Mouse (Mus musculus): Measurements from ENCODE around the gene Vdac1. TPM values are rescaled to one million over a fixed set of nuclear protein-coding genes. Genes with fewer than 3 reads are reported as not detected.

The Vdac1 gene
- polyA plus RNA-seq, 1 experiment from 2014 or later: 427 TPM

- WGBS: 88% methylated on average over 13 of the region's 13 CpGs
- Histone ChIP-seq H3K9ac (replicated peaks; ENCODE audit: low read length) (no peak overlapping the region), H3K27me3 (ENCODE audit: insufficient read depth, low read length) (no peaks in the 10 kb centered on the region), H3K9me3 (ENCODE audit: low read length) (no peaks in the 10 kb centered on the region), H3K27ac (ENCODE audit: low read length) (no peak overlapping the region; the same call in 1 of the 2 replicates), H3K36me3 (ENCODE audit: insufficient read depth, low read length) (no peaks in the 10 kb centered on the region), H3K4me3 (ENCODE audit: low read length) (no peak overlapping the region), H3K4me2 (replicated peaks; ENCODE audit: low read depth, low read length) (no peak overlapping the region), H3K4me1 (ENCODE audit: insufficient read depth, low read length) (peaks cover 20% of the 10 kb centered on the region)
- no peak for ATAC-seq (ENCODE audit: low FRiP score, low TSS enrichment)
Observed at GRCm38 (mm10) chr11:52333616-52334015, 27.0 kb upstream of the Vdac1 start.

GRCm38 (mm10) chr11:52335263-52335662, 25.4 kb upstream of the Vdac1 start:
- ATAC-seq (ENCODE audit: low FRiP score, low TSS enrichment): no peak
- no peak overlapping the region for H3K9ac ChIP-seq (replicated peaks; ENCODE audit: low read length)
- 84% methylated on average over 4 of the region's 4 CpGs for WGBS
- no peaks in the 10 kb centered on the region for H3K27me3 ChIP-seq (ENCODE audit: insufficient read depth, low read length)
- no peak overlapping the region for H3K4me3 ChIP-seq (ENCODE audit: low read length)
- no peaks in the 10 kb centered on the region for H3K9me3 ChIP-seq (ENCODE audit: low read length)
- H3K4me2 ChIP-seq (replicated peaks; ENCODE audit: low read depth, low read length): no peak overlapping the region
- no peak overlapping the region; the same call in 1 of the 2 replicates for H3K27ac ChIP-seq (ENCODE audit: low read length)
- H3K36me3 ChIP-seq (ENCODE audit: insufficient read depth, low read length): no peaks in the 10 kb centered on the region
- H3K4me1 ChIP-seq (ENCODE audit: insufficient read depth, low read length): peaks cover 20% of the 10 kb centered on the region

GRCm38 (mm10) chr11:52335924-52336323, 24.7 kb upstream of the Vdac1 start:
- Histone ChIP-seq H3K4me1 (ENCODE audit: insufficient read depth, low read length) (peaks cover 22% of the 10 kb centered on the region), H3K4me2 (replicated peaks; ENCODE audit: low read depth, low read length) (no peak overlapping the region), H3K9ac (replicated peaks; ENCODE audit: low read length) (no peak overlapping the region), H3K27ac (ENCODE audit: low read length) (peak overlapping the region; percentile 36), H3K4me3 (ENCODE audit: low read length) (no peak overlapping the region), H3K27me3 (ENCODE audit: insufficient read depth, low read length) (no peaks in the 10 kb centered on the region), H3K9me3 (ENCODE audit: low read length) (no peaks in the 10 kb centered on the region), H3K36me3 (ENCODE audit: insufficient read depth, low read length) (no peaks in the 10 kb centered on the region)
- WGBS: 46% methylated on average over 7 of the region's 7 CpGs
- no peak for ATAC-seq (ENCODE audit: low FRiP score, low TSS enrichment)

DNA sequence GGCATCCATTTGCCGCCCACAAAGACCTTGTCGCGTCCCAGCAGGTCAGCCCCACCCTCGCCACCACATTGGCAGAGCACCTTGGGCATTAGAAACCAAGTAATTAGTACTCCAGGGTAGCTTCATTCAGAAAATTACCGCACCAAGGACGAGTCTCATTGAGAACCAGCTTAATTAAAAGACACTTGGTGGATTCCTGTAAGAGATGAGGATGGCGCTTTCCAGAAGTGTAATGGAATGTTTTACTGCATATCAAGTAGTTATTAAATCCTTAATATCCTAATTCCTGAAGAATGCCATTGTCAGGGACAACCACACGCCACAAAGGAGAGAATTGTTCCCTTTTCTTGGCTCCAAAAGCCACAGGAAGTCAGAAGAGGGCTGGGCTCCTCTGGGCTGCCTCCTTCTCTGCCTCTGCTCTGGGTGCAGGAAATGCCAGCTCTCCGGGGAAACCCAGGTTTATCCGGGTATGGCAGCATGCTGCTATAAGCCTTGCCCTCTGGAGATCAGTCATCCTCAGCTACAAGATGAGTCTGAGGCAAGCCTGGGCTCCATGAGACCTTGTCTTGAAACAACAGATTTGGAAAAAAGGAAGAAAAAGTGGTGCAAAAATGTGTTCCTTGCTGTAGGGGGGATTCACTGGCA, 22.9 kb upstream of the Vdac1 start:
- H3K4me1 ChIP-seq (ENCODE audit: insufficient read depth, low read length): peaks cover 23% of the 10 kb centered on the region
- no peak for ATAC-seq (ENCODE audit: low FRiP score, low TSS enrichment)

DNA sequence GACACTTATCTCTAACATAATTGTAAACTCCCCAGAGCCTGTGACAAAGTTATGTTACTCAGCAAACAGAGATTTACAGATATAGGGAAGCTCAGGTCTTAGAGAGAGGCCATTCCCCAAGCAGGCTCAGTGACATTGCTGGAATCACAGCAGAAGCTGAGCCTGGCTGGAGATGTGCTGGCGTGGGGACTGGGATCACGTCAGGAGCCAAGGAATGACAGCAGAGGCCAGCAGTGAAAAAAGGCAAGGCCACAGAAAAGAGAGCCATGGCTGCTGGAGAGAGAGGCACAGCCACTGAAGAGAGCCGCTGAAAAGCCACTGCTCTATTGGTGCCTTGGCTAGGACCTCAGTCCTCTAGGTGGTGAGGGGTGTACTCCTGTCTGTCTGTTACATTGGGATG, 22.3 kb upstream of the Vdac1 start:
- H3K27ac ChIP-seq (ENCODE audit: low read length): no peak overlapping the region
- WGBS: 67% methylated on average over 3 of the region's 3 CpGs
- no peaks in the 10 kb centered on the region for H3K36me3 ChIP-seq (ENCODE audit: insufficient read depth, low read length)
- H3K9ac ChIP-seq (replicated peaks; ENCODE audit: low read length): no peak overlapping the region
- ATAC-seq (ENCODE audit: low FRiP score, low TSS enrichment): no peak
- no peaks in the 10 kb centered on the region for H3K9me3 ChIP-seq (ENCODE audit: low read length)
- H3K4me3 ChIP-seq (ENCODE audit: low read length): no peak overlapping the region
- H3K4me1 ChIP-seq (ENCODE audit: insufficient read depth, low read length): peaks cover 17% of the 10 kb centered on the region; the same call in 1 of the 2 replicates
- no peaks in the 10 kb centered on the region for H3K27me3 ChIP-seq (ENCODE audit: insufficient read depth, low read length)
- H3K4me2 ChIP-seq (replicated peaks; ENCODE audit: low read depth, low read length): no peak overlapping the region

More for the DNA sequence above, 22.9 kb upstream of the Vdac1 start:
- H3K9me3 ChIP-seq (ENCODE audit: low read length): no peaks in the 10 kb centered on the region
- WGBS: 69% methylated on average over 10 of the region's 10 CpGs
- H3K27ac ChIP-seq (ENCODE audit: low read length): no peak overlapping the region
- no peak overlapping the region for H3K4me3 ChIP-seq (ENCODE audit: low read length)
- no peaks in the 10 kb centered on the region for H3K36me3 ChIP-seq (ENCODE audit: insufficient read depth, low read length)
- H3K4me2 ChIP-seq (replicated peaks; ENCODE audit: low read depth, low read length): no peak overlapping the region
- no peak overlapping the region for H3K9ac ChIP-seq (replicated peaks; ENCODE audit: low read length)
- no peaks in the 10 kb centered on the region for H3K27me3 ChIP-seq (ENCODE audit: insufficient read depth, low read length)

DNA sequence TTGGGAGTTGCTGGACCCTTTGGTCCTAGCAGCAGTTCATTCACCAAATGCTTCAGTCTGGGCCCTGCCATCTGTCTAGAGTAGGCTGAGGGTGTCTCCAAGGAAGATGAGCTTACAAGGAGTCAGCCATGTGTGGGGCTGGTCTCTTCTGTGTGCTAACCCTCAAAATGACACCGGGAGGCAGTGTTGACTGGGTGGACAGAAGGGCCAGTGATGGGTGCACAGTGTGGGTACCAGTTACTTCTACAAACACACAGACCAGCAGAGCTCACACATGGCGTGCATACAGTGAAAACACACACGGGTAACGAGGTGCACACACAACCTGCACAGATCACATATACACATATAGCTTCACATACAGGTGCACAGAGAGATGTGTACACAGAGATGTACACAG, 21.6 kb upstream of the Vdac1 start:
- H3K4me3 ChIP-seq (ENCODE audit: low read length): no peak overlapping the region
- H3K9me3 ChIP-seq (ENCODE audit: low read length): no peaks in the 10 kb centered on the region
- no peak overlapping the region for H3K4me2 ChIP-seq (replicated peaks; ENCODE audit: low read depth, low read length)
- H3K9ac ChIP-seq (replicated peaks; ENCODE audit: low read length): no peak overlapping the region
- no peaks in the 10 kb centered on the region for H3K36me3 ChIP-seq (ENCODE audit: insufficient read depth, low read length)
- peaks cover 16% of the 10 kb centered on the region; the same call in 1 of the 2 replicates for H3K4me1 ChIP-seq (ENCODE audit: insufficient read depth, low read length)
- WGBS: 90% methylated on average over 4 of the region's 4 CpGs
- H3K27me3 ChIP-seq (ENCODE audit: insufficient read depth, low read length): no peaks in the 10 kb centered on the region
- no peak overlapping the region for H3K27ac ChIP-seq (ENCODE audit: low read length)
- no peak for ATAC-seq (ENCODE audit: low FRiP score, low TSS enrichment)

- Histone ChIP-seq H3K36me3 (ENCODE audit: insufficient read depth, low read length) (no peaks in the 10 kb centered on the region), H3K9ac (replicated peaks; ENCODE audit: low read length) (no peak overlapping the region), H3K27ac (ENCODE audit: low read length) (no peak overlapping the region), H3K4me2 (replicated peaks; ENCODE audit: low read depth, low read length) (no peak overlapping the region), H3K27me3 (ENCODE audit: insufficient read depth, low read length) (no peaks in the 10 kb centered on the region), H3K4me3 (ENCODE audit: low read length) (no peak overlapping the region), H3K9me3 (ENCODE audit: low read length) (no peaks in the 10 kb centered on the region), H3K4me1 (ENCODE audit: insufficient read depth, low read length) (peaks cover 16% of the 10 kb centered on the region; the same call in 1 of the 2 replicates)
- no peak for ATAC-seq (ENCODE audit: low FRiP score, low TSS enrichment)
- 87% methylated on average over 12 of the region's 12 CpGs for WGBS
Observed at GRCm38 (mm10) chr11:52339512-52339911, 21.1 kb upstream of the Vdac1 start.

- H3K9me3 ChIP-seq (ENCODE audit: low read length): no peaks in the 10 kb centered on the region
- H3K9ac ChIP-seq (replicated peaks; ENCODE audit: low read length): no peak overlapping the region
- ATAC-seq (ENCODE audit: low FRiP score, low TSS enrichment): no peak
- no peak overlapping the region for H3K4me2 ChIP-seq (replicated peaks; ENCODE audit: low read depth, low read length)
- 86% methylated on average over 12 of the region's 12 CpGs for WGBS
- H3K27ac ChIP-seq (ENCODE audit: low read length): no peak overlapping the region
- no peaks in the 10 kb centered on the region for H3K36me3 ChIP-seq (ENCODE audit: insufficient read depth, low read length)
- peaks cover 16% of the 10 kb centered on the region; the same call in 1 of the 2 replicates for H3K4me1 ChIP-seq (ENCODE audit: insufficient read depth, low read length)
- no peaks in the 10 kb centered on the region for H3K27me3 ChIP-seq (ENCODE audit: insufficient read depth, low read length)
- H3K4me3 ChIP-seq (ENCODE audit: low read length): no peak overlapping the region
Observed at GRCm38 (mm10) chr11:52340123-52340864, 20.4 kb upstream of the Vdac1 start.

DNA sequence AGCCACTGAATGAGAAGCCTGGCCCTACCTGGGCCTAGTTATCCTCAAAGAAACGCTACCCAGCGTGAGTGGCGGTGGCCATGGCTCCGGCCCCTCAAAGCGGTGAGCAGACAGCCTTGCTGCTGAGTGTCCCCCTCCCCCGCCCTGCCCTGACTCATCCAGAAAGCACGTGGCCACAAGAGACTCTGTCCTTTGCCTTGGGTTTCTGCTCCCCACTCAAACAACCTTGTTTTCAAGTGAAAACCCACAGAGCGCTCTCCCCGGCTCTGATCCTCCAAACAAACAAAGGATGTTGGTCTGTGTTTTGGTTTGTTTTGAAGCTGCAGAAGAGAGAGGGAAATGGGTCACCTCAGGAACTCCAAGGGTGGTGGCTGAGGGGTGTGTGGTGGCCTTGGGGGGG, 19.7 kb upstream of the Vdac1 start:
- ATAC-seq (ENCODE audit: low FRiP score, low TSS enrichment): no peak
- WGBS: 66% methylated on average over 9 of the region's 9 CpGs
- no peak overlapping the region for H3K4me3 ChIP-seq (ENCODE audit: low read length)
- H3K36me3 ChIP-seq (ENCODE audit: insufficient read depth, low read length): no peaks in the 10 kb centered on the region
- H3K9me3 ChIP-seq (ENCODE audit: low read length): no peaks in the 10 kb centered on the region
- no peaks in the 10 kb centered on the region for H3K27me3 ChIP-seq (ENCODE audit: insufficient read depth, low read length)
- H3K4me1 ChIP-seq (ENCODE audit: insufficient read depth, low read length): peaks cover 14% of the 10 kb centered on the region
- H3K4me2 ChIP-seq (replicated peaks; ENCODE audit: low read depth, low read length): no peak overlapping the region
- no peak overlapping the region for H3K9ac ChIP-seq (replicated peaks; ENCODE audit: low read length)
- no peak overlapping the region for H3K27ac ChIP-seq (ENCODE audit: low read length)

- ATAC-seq (ENCODE audit: low FRiP score, low TSS enrichment): no peak
- H3K4me3 ChIP-seq (ENCODE audit: low read length): no peak overlapping the region
- peaks cover 12% of the 10 kb centered on the region for H3K4me1 ChIP-seq (ENCODE audit: insufficient read depth, low read length)
- WGBS: 73% methylated on average over 5 of the region's 5 CpGs
- H3K4me2 ChIP-seq (replicated peaks; ENCODE audit: low read depth, low read length): no peak overlapping the region
- H3K9ac ChIP-seq (replicated peaks; ENCODE audit: low read length): no peak overlapping the region
- H3K9me3 ChIP-seq (ENCODE audit: low read length): no peaks in the 10 kb centered on the region
- H3K36me3 ChIP-seq (ENCODE audit: insufficient read depth, low read length): no peaks in the 10 kb centered on the region
- no peaks in the 10 kb centered on the region for H3K27me3 ChIP-seq (ENCODE audit: insufficient read depth, low read length)
- no peak overlapping the region for H3K27ac ChIP-seq (ENCODE audit: low read length)
Observed at GRCm38 (mm10) chr11:52341476-52341875, 19.2 kb upstream of the Vdac1 start.

Data from kidney, embryonic 16.5 days (tissue).